Mouse (Mus musculus) intestine, embryonic 14.5 days (tissue): Measurements from ENCODE around the gene Igfals. TPM values are rescaled to one million over a fixed set of nuclear protein-coding genes. Genes with fewer than 3 reads are reported as not detected.

Source experiments
- polyA plus RNA-seq: library from polyadenylated mRNA; unstranded; fragments of >200 nt; fragmentation: Nextera tagmentation; extraction: Ambion mirVana; gene quantifications from 2 replicates; pipeline ENCODE4 v1.2.1, GENCODE M21; 2014

The Igfals gene
- polyA plus RNA-seq, 1 experiment from 2014 or later, result 0.84 TPM

Other genes starting within 250 kb of the Igfals start
- gene Tsc2, start 233.4 kb upstream of the Igfals start, polyA plus RNA-seq, result 55.8 and 59.3 TPM in 2 replicates
- gene Nthl1, start 233.3 kb upstream of the Igfals start, polyA plus RNA-seq, result 18.6 and 22.9 TPM in 2 replicates
- 51.7 and 58.2 TPM in 2 replicates for gene Slc9a3r2, start 215.7 kb upstream of the Igfals start, polyA plus RNA-seq
- not detected in 2 replicates for gene Npw, start 207.5 kb upstream of the Igfals start, polyA plus RNA-seq
- 28.0 and 30.6 TPM in 2 replicates for gene Zfp598, start 196.3 kb upstream of the Igfals start, polyA plus RNA-seq
- gene Syngr3, start 176.0 kb upstream of the Igfals start, polyA plus RNA-seq, result 7.5 and 7.7 TPM in 2 replicates
- 48.1 and 48.5 TPM in 2 replicates for gene Gfer, start 169.8 kb upstream of the Igfals start, polyA plus RNA-seq
- gene Noxo1, start 169.8 kb upstream of the Igfals start, polyA plus RNA-seq, result 6.4 and 7.2 TPM in 2 replicates
- gene Tbl3, start 158.3 kb upstream of the Igfals start, polyA plus RNA-seq, result 86.2 and 90.1 TPM in 2 replicates
- 0.15 TPM in 2 replicates for gene Rnf151, start 147.9 kb upstream of the Igfals start, polyA plus RNA-seq
- 1,745 and 1,859 TPM in 2 replicates for gene Rps2, start 147.9 kb upstream of the Igfals start, polyA plus RNA-seq
- 258 and 296 TPM in 2 replicates for gene Ndufb10, start 141.5 kb upstream of the Igfals start, polyA plus RNA-seq
- gene Rpl3l, start 138.2 kb upstream of the Igfals start, polyA plus RNA-seq, result not detected in 2 replicates
- 32.3 and 33.9 TPM in 2 replicates for gene Msrb1, start 129.4 kb upstream of the Igfals start, polyA plus RNA-seq
- gene Hs3st6, start 113.0 kb upstream of the Igfals start, polyA plus RNA-seq, result 0.24 and 1.1 TPM in 2 replicates
- not detected in 2 replicates for gene Meiob, start 61.7 kb upstream of the Igfals start, polyA plus RNA-seq
- 35.5 and 39.1 TPM in 2 replicates for gene Hagh, start 25.9 kb upstream of the Igfals start, polyA plus RNA-seq
- gene Fahd1, start 15.6 kb upstream of the Igfals start, polyA plus RNA-seq, result 30.4 and 33.9 TPM in 2 replicates
- 58.8 and 61.9 TPM in 2 replicates for gene Nubp2, start 20.4 kb downstream of the Igfals start, polyA plus RNA-seq
- 36.3 and 37.0 TPM in 2 replicates for gene Spsb3, start 20.6 kb downstream of the Igfals start, polyA plus RNA-seq
- 21.6 and 24.1 TPM in 2 replicates for gene Eme2, start 29.1 kb downstream of the Igfals start, polyA plus RNA-seq
- 100 and 110 TPM in 2 replicates for gene Mrps34, start 29.1 kb downstream of the Igfals start, polyA plus RNA-seq
- gene Nme3, start 30.5 kb downstream of the Igfals start, polyA plus RNA-seq, result 86.4 and 90.7 TPM in 2 replicates
- 36.0 and 40.7 TPM in 2 replicates for gene Mapk8ip3, start 71.0 kb downstream of the Igfals start, polyA plus RNA-seq
- 125 and 143 TPM in 2 replicates for gene Jpt2, start 94.7 kb downstream of the Igfals start, polyA plus RNA-seq
- 7.1 and 8.8 TPM in 2 replicates for gene Cramp1l, start 149.8 kb downstream of the Igfals start, polyA plus RNA-seq
- gene Ift140, start 150.1 kb downstream of the Igfals start, polyA plus RNA-seq, result 16.3 and 16.9 TPM in 2 replicates
- gene Tmem204, start 217.6 kb downstream of the Igfals start, polyA plus RNA-seq, result 23.5 and 24.2 TPM in 2 replicates
- 36.7 and 42.3 TPM in 2 replicates for gene Telo2, start 250.0 kb downstream of the Igfals start, polyA plus RNA-seq